Comparison of ENCODE assay signal across 14 mouse cellular contexts in the genomic region with DNA sequence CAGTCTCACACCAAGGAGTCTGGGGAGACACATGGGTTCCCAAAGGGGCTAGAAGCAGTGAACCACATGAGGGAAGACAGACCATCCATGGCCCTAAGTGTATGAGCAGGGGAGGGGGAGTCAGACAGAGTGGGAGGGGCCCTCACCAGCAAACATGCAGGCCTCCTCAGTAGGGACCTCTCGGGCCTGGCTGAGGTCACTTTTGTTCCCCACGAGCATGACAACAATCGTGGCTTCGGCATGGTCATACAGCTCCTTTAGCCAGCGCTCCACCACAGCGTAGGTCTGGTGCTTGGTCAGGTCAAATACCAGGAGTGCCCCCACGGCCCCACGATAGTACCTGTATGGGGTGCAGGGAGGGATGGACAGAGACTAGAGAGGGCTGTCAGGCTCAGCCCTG. TPM values are rescaled to one million over a fixed set of nuclear protein-coding genes. Genes with fewer than 3 reads are reported as not detected.
"Had no signal": no experiment of that assay in that cellular context is flagged by ENCODE, and none has a peak within 500 bp of the region (broad histone marks: within the 10 kb centered on the region; RNA-seq: fewer than 3 reads in every experiment).

No protein-coding gene starts in this region.

- H3K27me3 ChIP-seq: limb, embryonic 15.5 days; liver, embryonic 12.5 days; midbrain, embryonic 15.5 days had no signal

- H3K27ac ChIP-seq: liver, embryonic 12.5 days; midbrain, embryonic 15.5 days had no signal

- DNase-seq: kidney, adult 11 months; left cerebral cortex, postnatal 4 days; lung, embryonic 14.5 days; lung, postnatal 14 days; right cerebral cortex, adult 18-20 months; thymus, adult 2 months; thymus, postnatal 25 days had no signal

- H3K9me3 ChIP-seq: limb, embryonic 15.5 days; liver, embryonic 12.5 days; midbrain, embryonic 15.5 days had no signal

- H3K9ac ChIP-seq: limb, embryonic 15.5 days; liver, embryonic 12.5 days; lung, embryonic 14.5 days; midbrain, embryonic 15.5 days had no signal

- H3K4me3 ChIP-seq: limb, embryonic 15.5 days; liver, embryonic 12.5 days; midbrain, embryonic 15.5 days had no signal

- H3K4me2 ChIP-seq: limb, embryonic 15.5 days; liver, embryonic 12.5 days; lung, embryonic 14.5 days; midbrain, embryonic 15.5 days had no signal

- ATAC-seq: liver, embryonic 12.5 days; midbrain, embryonic 15.5 days had no signal

RNA-seq across cellular contexts. Expression of gene Rab25, which starts 4.9 kb away (rescaled TPM):
- total RNA-seq: layer of hippocampus, postnatal 14 days; left cerebral cortex, adult 18-20 months; left cerebral cortex, postnatal 10 days had no signal
- polyA plus RNA-seq: neural tube, embryonic 14.5 days had no signal
